Mouse (Mus musculus) kidney, adult 2 months (tissue): ENCODE data around the gene Ano6. TPM values are rescaled to one million over a fixed set of nuclear protein-coding genes. Genes with fewer than 3 reads are reported as not detected.
A peak's percentile ranks its signal among the peaks of the same experiment; 100 is the strongest.

Source experiments
- DNase-seq: peaks from one replicate; pipeline ENCODE4 v3.0.0; 2021
- H3K27ac ChIP-seq: fragments of 200-500 bp; 2 replicates; pipeline ENCODE4 v1.5.1; 2012; ENCODE audit warnings: low read depth, low read length, control low read depth, inconsistent platforms; ENCODE audit not compliant: insufficient read depth
- H3K27me3 ChIP-seq: fragments of 200-500 bp; replicated peaks from 2 replicates; pipeline ENCODE4 v1.6.1; 2012; ENCODE audit warnings: mild to moderate bottlenecking, moderate library complexity, low read length, inconsistent platforms; ENCODE audit not compliant: control insufficient read depth, insufficient read depth
- H3K36me3 ChIP-seq: fragments of 200-500 bp; 2 replicates; pipeline ENCODE4 v1.6.1; 2012; ENCODE audit warnings: mild to moderate bottlenecking, moderate library complexity, low read length, inconsistent platforms; ENCODE audit not compliant: control insufficient read depth, insufficient read depth
- H3K4me1 ChIP-seq: fragments of 200-500 bp; 2 replicates; pipeline ENCODE4 v1.6.1; 2011; ENCODE audit warnings: low read length; ENCODE audit not compliant: control insufficient read depth, insufficient read depth
- H3K4me3 ChIP-seq: fragments of 200-500 bp; 2 replicates; pipeline ENCODE4 v1.5.1; 2011; ENCODE audit warnings: mild to moderate bottlenecking, low read depth, low read length, control low read depth; ENCODE audit not compliant: insufficient read depth
- CTCF ChIP-seq: fragments of 200-500 bp; conservative IDR thresholded peaks from 2 replicates; pipeline ENCODE4 v1.5.1; 2011; ENCODE audit warnings: low read depth, mild to moderate bottlenecking, control low read depth, low read length, moderate library complexity, mixed read lengths; ENCODE audit not compliant: insufficient read depth, insufficient read length
- POLR2A ChIP-seq: fragments of 200-500 bp; IDR thresholded peaks from one replicate; pipeline ENCODE4 v1.6.1; 2011; ENCODE audit warnings: low read depth, low read length, control low read depth
- WGBS: fragments of 180-500 bp; shearing (Covaris S2); methylation state at CpG from one replicate; pipeline ENCODE4 v1.1.7; 2018; 5-methylcytosine and 5-hydroxymethylcytosine counted together
- polyA plus RNA-seq: library from polyadenylated mRNA; depleted of rRNA; stranded (reverse); fragments of >200 nt; gene quantifications from 2 replicates; pipeline ENCODE4 v1.2.3, GENCODE M21; 2012

The Ano6 gene
- polyA plus RNA-seq, 1 experiment = 40.3 TPM

DNA sequence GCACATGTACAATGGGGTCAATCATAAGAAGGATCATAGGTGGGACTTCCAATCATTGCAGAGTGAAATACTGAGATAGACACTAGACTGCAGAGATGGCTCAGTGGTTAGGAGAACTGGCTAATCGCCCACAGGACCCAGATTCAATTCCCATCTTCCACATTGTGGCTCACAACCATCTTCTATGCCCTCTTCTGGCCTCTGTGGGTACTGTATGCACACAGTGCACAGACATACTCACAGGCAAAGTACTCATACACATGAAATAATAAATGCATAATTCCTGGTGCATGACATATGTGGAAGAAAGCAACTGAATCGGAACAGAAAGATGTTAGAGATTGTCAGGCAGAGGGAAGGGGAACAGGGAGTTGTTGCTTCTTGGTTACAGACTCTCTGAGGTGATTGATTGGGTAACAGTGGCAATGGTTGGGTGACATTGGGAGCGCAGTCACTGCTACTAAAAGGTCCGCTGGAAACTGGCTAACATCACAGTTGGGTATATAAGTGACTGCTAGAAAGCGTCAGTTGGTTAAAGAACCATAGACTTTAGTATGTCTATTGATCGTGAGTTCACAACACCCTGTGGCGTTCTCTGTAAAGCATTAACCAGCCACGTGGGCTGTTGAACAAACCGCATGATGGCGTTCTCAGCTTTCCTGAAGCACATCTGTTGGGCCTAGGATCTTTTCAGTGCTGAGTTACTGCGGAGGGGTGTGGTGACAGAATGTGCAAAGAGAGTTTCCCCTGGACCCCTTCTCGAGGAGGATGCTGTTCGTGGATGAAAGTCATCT, 64.6 kb downstream of the Ano6 start:
- WGBS = 57% methylated on average over 13 of the region's 13 CpGs
- no peaks in the 10 kb centered on the region for H3K36me3 ChIP-seq
- no peak overlapping the region for H3K4me3 ChIP-seq
- H3K4me1 ChIP-seq = peaks cover 15% of the 10 kb centered on the region
- no peaks in the 10 kb centered on the region for H3K27me3 ChIP-seq
- H3K27ac ChIP-seq = no peak overlapping the region
- no peak for TF ChIP-seq POLR2A
- peak; percentile 9; the same call in 1 of the 2 replicates for TF ChIP-seq CTCF
- DNase-seq = peak; percentile 62

DNA sequence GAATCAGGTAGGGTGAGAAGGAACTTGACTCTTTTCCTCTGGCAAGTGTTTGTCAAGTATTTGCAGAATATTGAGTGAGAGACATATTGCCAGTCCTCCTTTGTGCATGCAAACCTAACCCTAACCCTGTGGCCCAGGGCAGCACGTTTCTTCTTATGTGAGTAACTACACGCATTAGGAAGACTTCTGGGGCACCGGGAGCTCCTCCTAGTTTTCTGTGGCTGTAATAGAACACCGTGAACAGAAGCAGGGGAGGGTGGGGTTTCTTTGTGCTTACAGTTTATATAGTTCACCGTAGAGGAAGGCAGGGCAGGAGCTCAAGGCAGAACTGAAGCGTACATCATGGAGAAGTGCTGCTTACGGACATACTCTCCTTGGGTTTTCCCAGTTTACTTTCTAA, 65.3 kb downstream of the Ano6 start:
- Histone ChIP-seq H3K4me1 (peaks cover 15% of the 10 kb centered on the region), H3K4me3 (no peak overlapping the region), H3K36me3 (no peaks in the 10 kb centered on the region), H3K27ac (no peak overlapping the region), H3K27me3 (no peaks in the 10 kb centered on the region)
- TF ChIP-seq POLR2A (no peak), CTCF (no peak)
- no peak for DNase-seq
- 52% methylated on average over 7 of the region's 7 CpGs for WGBS

DNA sequence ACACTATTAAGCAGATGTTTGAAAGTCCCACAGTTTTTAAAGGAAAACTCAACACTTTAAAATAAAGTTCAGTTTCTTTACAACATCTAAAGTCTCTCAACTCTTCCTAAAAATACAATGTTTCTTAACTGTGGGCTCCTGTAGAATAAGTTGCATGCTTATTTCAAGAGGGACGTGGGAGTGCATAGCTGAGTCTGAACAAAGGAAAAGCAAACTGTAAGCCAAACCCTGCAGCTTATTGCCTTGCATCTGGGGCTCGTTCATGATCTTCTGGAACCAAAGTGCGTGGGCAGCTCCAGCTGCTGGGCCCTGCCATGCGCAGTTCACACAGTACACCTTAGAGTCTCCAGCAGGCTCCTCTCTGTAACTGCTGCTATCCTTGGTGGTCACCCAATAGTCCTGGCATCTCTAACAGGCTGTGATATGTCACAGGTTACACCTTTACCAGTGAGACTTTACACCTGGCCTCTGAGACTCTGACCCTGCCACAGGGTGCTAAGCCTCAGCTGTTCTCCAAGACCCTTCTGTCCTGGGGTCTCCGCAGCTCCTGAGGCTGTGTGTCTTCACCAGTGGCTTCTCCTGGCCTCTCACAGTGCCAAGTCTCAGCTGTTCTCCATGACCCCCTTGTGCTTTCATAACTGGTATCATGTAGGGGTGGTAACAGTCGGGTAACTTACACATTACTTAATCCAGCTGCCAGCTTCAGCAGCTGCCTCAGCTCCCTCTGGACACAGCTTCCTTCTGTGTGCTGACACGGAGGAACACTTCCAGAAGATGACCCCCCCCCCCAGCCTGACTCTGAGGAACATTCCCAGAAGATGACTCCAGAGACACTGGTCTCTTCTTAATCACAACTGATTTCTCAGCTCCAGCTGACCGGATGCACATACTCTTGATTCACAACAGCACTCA, 66.3 kb downstream of the Ano6 start:
- DNase-seq = no peak
- Histone ChIP-seq H3K27ac (peak overlapping the region; percentile 77), H3K27me3 (no peaks in the 10 kb centered on the region), H3K4me3 (no peak overlapping the region), H3K4me1 (peaks cover 15% of the 10 kb centered on the region), H3K36me3 (no peaks in the 10 kb centered on the region)
- 60% methylated on average over 8 of the region's 8 CpGs for WGBS
- TF ChIP-seq POLR2A (no peak), CTCF (no peak)

DNA sequence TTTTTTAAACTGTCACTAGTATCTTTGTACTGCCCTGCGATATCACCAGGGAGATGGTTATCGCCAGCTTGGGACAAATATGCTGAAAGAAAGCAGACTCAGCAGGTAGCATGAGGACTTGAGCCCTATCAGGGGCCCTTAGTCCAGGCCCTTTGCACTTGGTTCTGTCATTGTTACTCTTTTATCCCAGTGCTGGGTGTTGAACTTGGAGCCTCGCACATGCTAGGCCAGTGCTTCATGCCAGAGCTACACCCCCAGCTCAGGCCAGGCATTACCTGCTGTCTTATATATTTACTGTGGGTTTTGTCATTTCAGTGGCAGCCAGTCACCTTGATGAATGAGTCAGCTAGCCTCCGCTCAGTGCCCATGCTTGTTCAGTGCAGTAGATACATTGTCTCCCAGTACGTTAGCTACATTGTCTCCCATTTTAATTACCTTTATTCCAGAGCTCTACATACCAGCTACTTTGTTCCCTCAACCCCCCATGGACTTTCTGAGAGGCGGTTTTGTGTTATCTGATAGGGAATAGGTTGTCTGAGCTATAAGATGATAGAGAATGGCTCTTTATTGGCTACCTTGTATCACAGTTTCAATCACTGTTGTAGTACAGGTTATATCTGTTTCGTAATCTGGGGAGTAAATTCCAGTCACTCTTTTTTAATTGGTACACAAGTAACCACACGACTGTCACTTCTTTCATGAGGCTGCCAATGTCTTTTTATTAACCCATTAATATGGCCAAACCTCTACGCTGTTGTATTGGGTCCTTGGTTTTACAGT, 68.4 kb downstream of the Ano6 start:
- Histone ChIP-seq H3K27ac (no peak overlapping the region), H3K36me3 (no peaks in the 10 kb centered on the region), H3K4me1 (peaks cover 19% of the 10 kb centered on the region), H3K4me3 (no peak overlapping the region), H3K27me3 (no peaks in the 10 kb centered on the region)
- TF ChIP-seq POLR2A (no peak), CTCF (no peak)
- DNase-seq = no peak
- WGBS = 78% methylated on average over 9 of the region's 9 CpGs

DNA sequence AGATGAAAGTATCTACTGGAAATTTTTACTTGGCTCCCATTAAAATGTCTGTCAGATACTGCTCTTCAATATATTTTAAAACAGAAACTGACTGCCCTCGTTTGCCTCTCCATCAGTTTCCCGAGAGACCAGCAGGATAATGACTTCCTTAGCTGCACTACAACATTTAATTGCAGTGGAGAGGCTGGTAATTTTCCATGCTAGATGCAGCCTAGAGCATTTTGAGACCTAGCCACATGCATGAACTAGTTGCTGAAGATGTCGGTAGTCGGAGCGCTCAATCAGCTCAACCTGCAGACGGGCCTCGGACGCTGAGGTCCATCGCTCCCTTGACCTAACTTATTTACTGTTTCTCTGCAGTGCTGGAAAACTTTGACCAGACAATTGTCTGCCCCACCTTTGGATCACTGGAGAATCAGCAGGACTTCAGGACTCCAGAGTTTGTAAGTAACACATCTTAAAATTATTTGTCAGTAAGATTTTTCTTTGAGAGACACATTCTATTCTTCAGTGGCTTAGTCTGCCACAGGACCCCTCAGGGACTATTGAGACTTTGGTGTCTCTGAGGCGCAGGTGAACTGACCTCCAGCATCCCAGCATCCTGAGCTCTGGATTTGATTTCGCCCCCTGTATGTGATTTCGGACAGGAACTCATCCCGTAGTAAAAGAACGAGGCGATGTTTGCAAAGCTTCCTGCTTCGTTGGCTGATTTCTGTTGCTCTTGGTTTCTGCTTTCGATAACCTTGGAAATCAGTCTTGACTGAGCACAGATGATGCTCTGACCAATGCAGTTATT, 73.4 kb downstream of the Ano6 start:
- Histone ChIP-seq H3K27ac (peak overlapping the region; percentile 81), H3K27me3 (no peaks in the 10 kb centered on the region), H3K4me1 (peaks cover 7% of the 10 kb centered on the region; the same call in 1 of the 2 replicates), H3K36me3 (no peaks in the 10 kb centered on the region), H3K4me3 (peak overlapping the region; percentile 38)
- peak; percentile 67 for DNase-seq
- no peak for TF ChIP-seq POLR2A
- no peak for TF ChIP-seq CTCF
- 50% methylated on average over 17 of the region's 17 CpGs for WGBS
